Mouse (Mus musculus): ENCODE results near the gene Bpifb1.
"Not testable (repeated sequence)": the region's sequence is repeated elsewhere in the genome, so short reads cannot be mapped to it uniquely, and the experiment has no call there.

GRCm38 (mm10) chr2:154181900-154182299 is 8.7 kb upstream of the Bpifb1 start:
- TF ChIP-seq POLR2A (IDR thresholded peaks at IDR 0.05; ENCODE audit: insufficient read depth, low read depth, low read length); CTCF (IDR thresholded peaks at IDR 0.05); EP300 (IDR thresholded peaks at IDR 0.05; ENCODE audit: insufficient read depth, low read depth, low read length): not testable (repeated sequence)
